Mouse (Mus musculus) intestine, embryonic 15.5 days (tissue): ENCODE results near the gene Col25a1. TPM values are rescaled to one million over a fixed set of nuclear protein-coding genes. Genes with fewer than 3 reads are reported as not detected.
A peak's percentile ranks its signal among the peaks of the same experiment; 100 is the strongest.

ENCODE experiments used
- ATAC-seq: fragments of 200-750 bp; cut with Nextera tagmentation; 2 replicates; pipeline ENCODE4 v1.8.0; 2017; ENCODE audit warnings: moderate TSS enrichment, moderate library complexity
- H3K27ac ChIP-seq: fragments of 300-500 bp; sonication (generic); 2 replicates; pipeline ENCODE4 v1.5.1; 2015; ENCODE audit warnings: mild to moderate bottlenecking, inconsistent platforms
- H3K27me3 ChIP-seq: fragments of 300-500 bp; sonication (generic); replicated peaks from 2 replicates; pipeline ENCODE4 v1.6.1; 2015; ENCODE audit warnings: inconsistent platforms
- H3K36me3 ChIP-seq: fragments of 300-500 bp; sonication (generic); 2 replicates; pipeline ENCODE4 v1.6.1; 2015; ENCODE audit warnings: inconsistent platforms
- H3K4me1 ChIP-seq: fragments of 300-500 bp; sonication (generic); replicated peaks from 2 replicates; pipeline ENCODE4 v1.6.1; 2015; ENCODE audit warnings: inconsistent platforms
- H3K4me2 ChIP-seq: fragments of 300-500 bp; sonication (generic); replicated peaks from 2 replicates; pipeline ENCODE4 v1.6.1; 2015; ENCODE audit warnings: mild to moderate bottlenecking, inconsistent platforms
- H3K4me3 ChIP-seq: fragments of 300-500 bp; sonication (generic); replicated peaks from 2 replicates; pipeline ENCODE4 v1.5.1; 2015; ENCODE audit warnings: inconsistent platforms
- H3K9ac ChIP-seq: fragments of 300-500 bp; sonication (generic); 2 replicates; pipeline ENCODE4 v1.6.1; 2015; ENCODE audit warnings: inconsistent platforms
- H3K9me3 ChIP-seq: fragments of 300-500 bp; sonication (generic); 2 replicates; pipeline ENCODE4 v1.6.1; 2016; ENCODE audit warnings: inconsistent platforms
- WGBS: fragments of 180-500 bp; shearing (Covaris S2); methylation state at CpG from one replicate; pipeline ENCODE4 v1.1.7; 2015; 5-methylcytosine and 5-hydroxymethylcytosine counted together
- polyA plus RNA-seq: library from polyadenylated mRNA; unstranded; fragments of >200 nt; fragmentation: Nextera tagmentation; extraction: Ambion mirVana; gene quantifications from 2 replicates; pipeline ENCODE4 v1.2.1, GENCODE M21; 2015

The Col25a1 gene
- polyA plus RNA-seq: 1.9 TPM in 2 replicates

DNA sequence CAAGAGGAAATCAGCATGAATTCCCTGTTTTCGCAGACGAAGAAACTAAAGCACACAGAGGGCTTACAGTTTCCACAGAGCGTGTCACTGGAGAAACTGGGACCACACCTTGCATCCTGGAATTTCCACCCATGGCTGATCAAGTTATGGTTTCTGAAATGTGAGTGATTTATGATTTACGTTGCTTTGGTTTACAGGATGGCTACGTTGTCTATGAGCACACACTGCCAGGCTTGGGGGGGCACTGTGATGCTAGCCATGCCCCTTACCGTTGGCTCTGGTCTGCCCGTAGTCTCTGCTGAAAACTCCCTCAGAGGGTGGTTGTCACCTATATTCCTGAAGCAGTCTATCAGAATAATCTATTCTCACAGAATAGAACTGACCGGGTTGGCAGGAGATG, at the start of gene Col25a1:
Gene Col25a1, plus strand, starts transcription at position 301 of the 400 bp plus-strand sequence.
- H3K4me2 ChIP-seq: 0 out of 2 replicates have a peak within 1 kb of the TSS, but pooled peaks have one; percentile 1
- no peak within 1 kb of the TSS for H3K9ac ChIP-seq
- no peak within 1 kb of the TSS for H3K27ac ChIP-seq
- H3K36me3 ChIP-seq: no peaks in the 10 kb centered on the region
- 82% methylated on average over 8 of the region's 8 CpGs for WGBS
- no peak within 1 kb of the TSS for H3K4me3 ChIP-seq
- ATAC-seq: no peak
- no peaks in the 10 kb centered on the region for H3K27me3 ChIP-seq
- 0 out of 2 replicates have a peak, but pooled peaks cover 2% of the 10 kb centered on the region for H3K4me1 ChIP-seq
- no peaks in the 10 kb centered on the region for H3K9me3 ChIP-seq

DNA sequence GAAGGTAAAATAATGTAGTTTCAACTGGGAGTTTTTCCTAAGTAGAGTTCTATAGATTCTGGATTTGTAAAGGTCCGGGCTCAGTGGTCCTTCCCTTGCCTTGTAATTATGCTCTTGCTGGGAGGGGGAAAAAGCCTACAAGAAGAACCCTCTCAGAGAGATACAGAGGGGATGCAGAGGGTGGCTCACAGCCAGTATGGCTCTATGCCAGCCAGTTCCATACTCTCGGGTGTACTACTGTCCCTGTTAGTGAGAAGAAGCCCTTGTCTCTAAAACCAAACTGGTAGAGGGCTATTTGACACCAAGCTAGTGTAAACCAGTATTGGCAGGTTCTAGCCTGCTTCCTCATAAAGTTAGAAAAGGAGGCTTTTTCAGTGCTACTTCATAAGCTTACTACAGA, 48.0 kb upstream of the Col25a1 start:
- Histone ChIP-seq H3K4me1 (no peaks in the 10 kb centered on the region), H3K9ac (no peak overlapping the region), H3K4me3 (no peak overlapping the region), H3K27ac (no peak overlapping the region), H3K36me3 (no peaks in the 10 kb centered on the region), H3K27me3 (no peaks in the 10 kb centered on the region), H3K4me2 (no peak overlapping the region), H3K9me3 (no peaks in the 10 kb centered on the region)
- ATAC-seq: no peak
- WGBS: 57% methylated on average over 2 of the region's 2 CpGs

DNA sequence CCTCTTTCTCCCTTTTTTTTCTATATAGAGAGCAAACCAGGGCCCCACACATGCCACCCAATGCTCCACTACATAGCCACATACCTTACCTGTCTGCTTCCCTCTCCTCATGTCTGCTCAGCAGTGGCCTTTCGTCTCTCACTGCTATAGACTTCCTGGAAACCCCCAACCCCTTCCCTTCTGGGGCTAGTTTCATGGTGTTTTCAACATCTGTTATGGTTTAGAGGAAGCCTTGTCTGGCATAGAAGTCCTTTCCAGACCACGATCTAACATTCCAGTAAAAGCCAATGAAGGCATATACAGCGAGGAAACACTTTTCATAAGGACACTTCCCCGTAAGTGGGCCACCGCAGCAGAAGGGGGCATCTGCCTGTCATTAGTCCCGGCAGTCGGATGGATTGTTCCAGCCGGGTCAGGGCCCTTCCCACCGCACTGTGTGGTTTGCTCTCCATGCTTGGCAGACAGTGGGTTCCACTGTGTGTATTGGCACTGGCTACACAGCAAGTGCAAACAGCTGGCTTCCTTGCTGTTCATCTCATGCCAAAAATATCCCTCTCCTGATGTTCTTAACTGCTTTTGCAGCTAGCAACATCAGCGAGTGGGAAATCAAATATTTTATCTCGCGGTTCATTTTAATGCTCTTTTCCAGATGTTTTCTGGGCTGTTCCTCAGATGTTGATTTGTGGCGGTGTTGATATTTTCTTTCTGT, 44.8 kb upstream of the Col25a1 start:
- H3K4me3 ChIP-seq: no peak overlapping the region
- no peaks in the 10 kb centered on the region for H3K36me3 ChIP-seq
- no peak overlapping the region for H3K4me2 ChIP-seq
- WGBS: 73% methylated on average over 13 of the region's 13 CpGs
- H3K9me3 ChIP-seq: no peaks in the 10 kb centered on the region
- no peak for ATAC-seq
- H3K27me3 ChIP-seq: no peaks in the 10 kb centered on the region
- no peak overlapping the region for H3K9ac ChIP-seq
- H3K4me1 ChIP-seq: no peaks in the 10 kb centered on the region
- no peak overlapping the region for H3K27ac ChIP-seq

DNA sequence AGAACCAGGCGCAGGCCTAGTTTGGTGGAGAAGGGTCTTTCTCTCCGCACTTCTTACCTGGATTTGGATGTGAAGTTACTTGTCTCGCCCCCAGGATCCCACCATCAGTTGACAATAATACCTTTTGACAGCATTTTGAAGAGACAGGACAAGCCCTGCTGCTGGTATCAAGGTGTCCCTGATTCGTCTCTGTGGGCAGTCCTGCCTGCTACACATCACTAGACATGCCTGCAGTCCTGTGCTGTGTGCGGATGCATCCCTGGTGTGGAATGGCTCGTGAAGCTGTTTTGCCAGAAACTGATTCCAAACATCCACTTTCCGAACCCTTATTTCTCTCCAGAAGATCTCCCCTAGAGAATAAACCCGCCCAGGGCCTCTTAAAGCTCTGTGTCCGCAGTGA, 43.8 kb upstream of the Col25a1 start:
- no peak overlapping the region for H3K9ac ChIP-seq
- no peak for ATAC-seq
- no peaks in the 10 kb centered on the region for H3K9me3 ChIP-seq
- 82% methylated on average over 9 of the region's 9 CpGs for WGBS
- no peaks in the 10 kb centered on the region for H3K36me3 ChIP-seq
- no peak overlapping the region for H3K27ac ChIP-seq
- no peak overlapping the region for H3K4me3 ChIP-seq
- no peak overlapping the region for H3K4me2 ChIP-seq
- H3K4me1 ChIP-seq: no peaks in the 10 kb centered on the region
- H3K27me3 ChIP-seq: no peaks in the 10 kb centered on the region

DNA sequence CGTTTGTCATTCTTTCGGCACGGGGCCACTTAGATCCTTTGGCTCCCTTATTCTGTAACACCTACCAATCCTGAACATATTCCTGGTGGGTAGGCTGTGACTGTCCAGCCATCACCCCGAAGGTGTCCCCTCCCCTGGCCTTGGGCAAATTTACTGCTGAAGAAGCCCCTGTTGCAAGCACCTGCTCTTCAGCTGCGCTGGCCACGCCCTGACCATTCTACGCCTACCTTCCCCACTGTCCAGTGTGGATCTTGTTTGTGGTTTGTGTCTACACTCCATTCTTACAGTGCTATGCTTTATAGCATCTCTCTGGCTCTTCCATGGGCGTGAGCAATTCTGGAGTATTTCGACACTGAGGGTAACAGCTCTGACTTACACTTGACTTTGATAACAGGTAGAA, 42.6 kb upstream of the Col25a1 start:
- no peak for ATAC-seq
- no peaks in the 10 kb centered on the region for H3K9me3 ChIP-seq
- H3K36me3 ChIP-seq: no peaks in the 10 kb centered on the region
- no peaks in the 10 kb centered on the region for H3K4me1 ChIP-seq
- WGBS: 87% methylated on average over 9 of the region's 9 CpGs
- H3K27me3 ChIP-seq: no peaks in the 10 kb centered on the region
- H3K27ac ChIP-seq: no peak overlapping the region
- no peak overlapping the region for H3K4me3 ChIP-seq
- no peak overlapping the region for H3K9ac ChIP-seq
- H3K4me2 ChIP-seq: no peak overlapping the region

DNA sequence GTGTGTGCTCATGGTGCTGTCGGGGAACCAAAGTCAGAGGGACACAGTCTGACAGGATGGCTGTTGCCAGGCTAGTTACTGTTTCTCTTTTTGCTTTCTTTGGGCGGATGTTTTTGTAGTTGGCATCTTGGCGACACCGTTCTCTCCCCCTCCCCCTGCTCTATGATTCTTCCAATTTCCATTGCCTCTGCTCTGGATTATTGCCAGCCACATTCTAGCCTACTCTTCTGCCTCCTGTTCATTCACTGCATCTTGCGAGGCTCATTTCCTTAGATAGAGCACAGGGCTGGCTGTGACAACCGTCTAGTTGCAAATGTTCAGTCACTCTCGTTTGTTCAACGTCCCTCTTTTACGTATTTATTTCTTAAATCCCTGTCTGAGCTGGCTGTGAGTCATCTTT, 40.8 kb upstream of the Col25a1 start:
- Histone ChIP-seq H3K9me3 (no peaks in the 10 kb centered on the region), H3K9ac (no peak overlapping the region), H3K36me3 (no peaks in the 10 kb centered on the region), H3K4me3 (no peak overlapping the region), H3K27me3 (no peaks in the 10 kb centered on the region), H3K4me1 (no peaks in the 10 kb centered on the region), H3K4me2 (no peak overlapping the region), H3K27ac (no peak overlapping the region)
- WGBS: 78% methylated on average over 9 of the region's 9 CpGs
- no peak for ATAC-seq

DNA sequence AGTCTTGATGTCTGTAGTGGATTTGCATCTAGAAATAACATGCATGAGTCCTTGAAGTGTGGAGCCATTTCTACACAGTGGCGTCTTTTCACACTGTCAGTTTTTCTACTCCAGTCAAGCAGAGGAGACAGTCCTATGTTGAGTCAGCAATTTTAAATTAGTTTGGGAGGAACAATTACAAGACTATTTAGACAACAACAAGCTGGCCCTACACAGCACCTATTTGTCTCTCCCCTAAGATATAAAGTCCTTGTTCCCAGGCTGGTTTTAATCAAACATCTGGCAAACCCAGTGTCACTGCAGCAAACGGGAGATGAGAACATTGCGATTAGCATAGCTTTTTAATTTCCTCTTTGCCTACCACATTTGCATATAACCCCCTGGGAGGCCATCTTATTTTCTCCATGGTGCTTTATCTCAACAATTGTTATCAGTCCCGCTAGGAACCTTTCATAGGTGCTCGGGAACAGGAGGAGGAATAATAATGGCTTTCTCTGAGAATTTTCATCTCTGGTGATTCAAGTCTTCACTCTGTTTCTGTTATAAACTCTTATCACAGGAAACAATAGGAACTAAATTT, 37.1 kb upstream of the Col25a1 start:
- H3K9ac ChIP-seq: no peak overlapping the region
- H3K27me3 ChIP-seq: no peaks in the 10 kb centered on the region
- ATAC-seq: no peak
- no peak overlapping the region for H3K4me3 ChIP-seq
- no peaks in the 10 kb centered on the region for H3K9me3 ChIP-seq
- no peaks in the 10 kb centered on the region for H3K4me1 ChIP-seq
- H3K27ac ChIP-seq: no peak overlapping the region
- 73% methylated on average over 5 of the region's 5 CpGs for WGBS
- H3K4me2 ChIP-seq: no peak overlapping the region
- no peaks in the 10 kb centered on the region for H3K36me3 ChIP-seq

DNA sequence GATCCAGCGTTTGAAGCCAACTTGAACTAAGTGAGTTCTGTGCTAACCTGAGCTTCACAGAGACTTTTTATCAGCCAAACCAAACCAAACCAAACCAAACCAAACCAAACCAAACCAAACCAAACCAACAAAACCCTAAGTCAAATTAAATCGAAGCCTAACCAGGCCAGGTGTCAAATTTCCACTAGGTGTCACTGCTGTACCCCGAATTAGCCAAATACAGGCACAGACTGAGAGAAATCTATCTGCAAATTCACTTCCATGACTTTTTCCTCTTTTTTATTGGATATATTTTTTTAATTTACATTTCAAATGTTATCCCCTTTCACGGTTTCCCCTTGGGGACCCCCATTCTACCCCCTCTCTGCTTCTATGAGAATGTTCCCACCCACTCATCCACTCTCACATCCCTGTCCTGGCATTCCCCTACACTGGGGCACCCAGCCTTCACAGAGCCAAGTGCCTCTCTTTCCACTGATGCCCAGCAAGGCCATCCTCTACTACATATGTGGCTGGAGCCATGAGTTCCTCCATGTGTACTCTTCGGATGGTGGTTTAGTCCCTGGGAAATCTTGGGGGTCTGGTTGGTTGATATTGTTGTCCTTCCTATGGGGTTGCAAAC, 36.0 kb upstream of the Col25a1 start:
- Histone ChIP-seq H3K27me3 (no peaks in the 10 kb centered on the region), H3K4me1 (no peaks in the 10 kb centered on the region), H3K4me2 (no peak overlapping the region), H3K9me3 (no peaks in the 10 kb centered on the region), H3K4me3 (no peak overlapping the region), H3K9ac (no peak overlapping the region), H3K36me3 (no peaks in the 10 kb centered on the region), H3K27ac (no peak overlapping the region)
- no peak for ATAC-seq
- WGBS: 44% methylated on average over 5 of the region's 5 CpGs

DNA sequence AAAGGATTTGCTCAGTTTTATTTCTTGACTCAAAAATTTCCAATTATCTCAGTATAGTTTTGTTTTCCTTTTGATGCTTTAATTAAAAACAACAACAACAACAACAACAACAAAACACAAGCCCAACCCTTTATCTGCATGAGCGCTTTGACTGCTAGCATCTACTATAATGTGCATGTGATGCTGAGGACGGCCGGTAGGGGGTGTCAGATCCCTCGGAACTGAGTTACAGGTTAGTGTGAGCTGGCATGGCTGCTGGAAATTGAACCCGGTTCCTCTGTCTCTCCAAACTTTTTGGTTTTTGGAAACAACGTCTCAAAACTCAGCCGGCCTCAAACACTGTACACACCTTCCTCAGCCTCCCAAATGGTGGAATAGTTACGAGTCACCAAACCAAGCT, 27.8 kb upstream of the Col25a1 start:
- H3K27ac ChIP-seq: no peak overlapping the region
- H3K9ac ChIP-seq: no peak overlapping the region
- no peaks in the 10 kb centered on the region for H3K27me3 ChIP-seq
- 76% methylated on average over 8 of the region's 8 CpGs for WGBS
- H3K4me2 ChIP-seq: no peak overlapping the region
- no peak overlapping the region for H3K4me3 ChIP-seq
- no peak for ATAC-seq
- no peaks in the 10 kb centered on the region for H3K36me3 ChIP-seq
- H3K4me1 ChIP-seq: no peaks in the 10 kb centered on the region
- no peaks in the 10 kb centered on the region for H3K9me3 ChIP-seq

DNA sequence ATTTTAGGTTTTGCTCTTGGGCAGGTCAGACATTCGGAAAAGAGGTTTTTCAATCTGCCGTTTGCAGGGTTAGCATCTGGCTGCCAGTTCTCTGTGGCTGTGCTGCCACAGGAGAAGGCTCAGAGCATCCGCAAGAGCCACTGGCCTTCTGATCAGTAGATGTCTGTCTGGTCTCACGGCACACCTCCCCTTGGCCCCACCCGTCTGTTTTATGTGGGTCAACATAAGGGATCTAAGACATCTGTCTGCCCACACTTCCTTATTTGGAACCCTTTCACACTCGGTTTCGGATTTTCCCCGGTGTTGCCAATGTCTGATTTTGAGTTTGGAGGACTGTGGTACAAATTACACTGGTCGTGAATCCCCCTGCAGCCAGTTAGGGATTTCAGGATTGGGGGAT, 26.8 kb upstream of the Col25a1 start:
- Histone ChIP-seq H3K4me1 (no peaks in the 10 kb centered on the region), H3K4me2 (no peak overlapping the region)

DNA sequence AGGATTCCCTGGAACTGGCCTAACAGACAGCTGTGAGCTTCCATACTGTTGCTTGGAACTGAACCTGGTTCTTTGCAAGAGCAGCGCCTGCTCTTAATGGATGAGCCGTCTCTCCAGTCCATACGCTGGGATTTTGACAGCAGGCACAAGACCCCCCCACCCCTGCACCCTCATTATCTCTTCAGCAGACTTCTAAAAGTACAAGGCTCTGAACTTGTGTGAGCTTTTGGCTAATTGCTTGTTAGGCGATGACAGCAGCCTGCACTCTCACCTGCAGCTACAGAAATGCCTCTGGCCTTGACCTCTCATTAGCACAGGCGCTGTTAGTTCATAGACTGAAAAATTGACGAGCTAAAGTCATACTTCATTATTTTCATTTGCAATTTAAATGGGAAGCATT, 14.4 kb upstream of the Col25a1 start:
- 79% methylated on average over 6 of the region's 6 CpGs for WGBS

More for the DNA sequence above, 26.8 kb upstream of the Col25a1 start:
- Histone ChIP-seq H3K9me3 (no peaks in the 10 kb centered on the region), H3K36me3 (no peaks in the 10 kb centered on the region), H3K27me3 (no peaks in the 10 kb centered on the region), H3K4me3 (no peak overlapping the region), H3K27ac (no peak overlapping the region), H3K9ac (no peak overlapping the region)
- ATAC-seq: no peak
- WGBS: 67% methylated on average over 9 of the region's 9 CpGs

DNA sequence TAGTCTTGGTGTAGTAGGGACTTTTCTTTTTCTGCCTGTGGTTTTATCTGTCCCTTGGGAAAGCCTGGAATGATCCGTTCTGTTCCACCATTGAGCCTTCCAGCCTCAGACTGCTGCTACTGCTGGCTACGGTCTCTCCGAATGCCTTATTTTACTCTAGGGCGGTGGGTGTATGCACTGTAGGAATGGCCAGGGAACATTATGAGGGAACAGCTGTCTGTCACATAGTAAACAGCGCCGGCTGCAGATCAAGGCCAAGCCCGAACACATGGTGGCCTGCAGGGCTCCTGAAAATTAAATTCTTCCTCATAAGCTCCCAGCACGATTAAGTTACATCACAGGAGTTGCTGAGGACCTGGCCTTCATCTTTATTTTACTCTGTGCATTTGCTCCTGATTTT, 3.5 kb upstream of the Col25a1 start:
- no peak overlapping the region for H3K9ac ChIP-seq
- H3K9me3 ChIP-seq: no peaks in the 10 kb centered on the region
- H3K36me3 ChIP-seq: no peaks in the 10 kb centered on the region
- no peak overlapping the region for H3K27ac ChIP-seq
- H3K4me2 ChIP-seq: no peak overlapping the region
- H3K27me3 ChIP-seq: no peaks in the 10 kb centered on the region
- ATAC-seq: no peak
- WGBS: 69% methylated on average over 8 of the region's 8 CpGs
- H3K4me1 ChIP-seq: 0 out of 2 replicates have a peak, but pooled peaks cover 2% of the 10 kb centered on the region
- no peak overlapping the region for H3K4me3 ChIP-seq

More for the DNA sequence above, 14.4 kb upstream of the Col25a1 start:
- H3K27me3 ChIP-seq: no peaks in the 10 kb centered on the region
- no peak overlapping the region for H3K4me3 ChIP-seq
- no peak overlapping the region for H3K27ac ChIP-seq
- H3K4me2 ChIP-seq: no peak overlapping the region
- H3K4me1 ChIP-seq: no peaks in the 10 kb centered on the region
- H3K9ac ChIP-seq: no peak overlapping the region
- ATAC-seq: no peak
- no peaks in the 10 kb centered on the region for H3K36me3 ChIP-seq
- no peaks in the 10 kb centered on the region for H3K9me3 ChIP-seq
